Mouse (Mus musculus) ZHBTc4 (cell line): Measurements from ENCODE around the gene Dmwd.

Experiments
- DNase-seq: peaks from one replicate; pipeline ENCODE4 v3.0.0-alpha.2; 2011; ENCODE audit warnings: low read depth, low spot score

Gene Dmwd

GRCm38 (mm10) chr7:19094826-19095750 lies 19.1 kb downstream of the Dmwd start:
- DNase-seq = peak; percentile 61

DNA sequence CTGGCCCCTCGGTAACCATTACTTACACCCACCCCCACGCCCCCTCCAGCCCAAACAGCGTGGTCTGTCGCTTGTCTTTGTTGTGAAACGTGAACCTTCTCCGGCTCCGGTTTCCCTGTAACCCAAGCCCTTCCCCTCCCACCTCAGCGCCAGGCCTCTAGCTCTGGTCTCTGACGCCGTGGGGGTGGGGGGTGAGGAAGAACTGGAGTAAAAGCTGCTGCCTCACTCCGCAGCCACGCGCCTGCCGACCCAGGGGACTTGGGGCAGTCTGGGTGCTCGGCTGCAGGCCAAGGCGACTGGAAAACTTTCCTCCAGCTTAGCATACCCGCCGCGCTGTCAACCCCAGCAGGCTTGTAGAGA lies 19.7 kb downstream of the Dmwd start:
- peak; percentile 79 for DNase-seq

DNA sequence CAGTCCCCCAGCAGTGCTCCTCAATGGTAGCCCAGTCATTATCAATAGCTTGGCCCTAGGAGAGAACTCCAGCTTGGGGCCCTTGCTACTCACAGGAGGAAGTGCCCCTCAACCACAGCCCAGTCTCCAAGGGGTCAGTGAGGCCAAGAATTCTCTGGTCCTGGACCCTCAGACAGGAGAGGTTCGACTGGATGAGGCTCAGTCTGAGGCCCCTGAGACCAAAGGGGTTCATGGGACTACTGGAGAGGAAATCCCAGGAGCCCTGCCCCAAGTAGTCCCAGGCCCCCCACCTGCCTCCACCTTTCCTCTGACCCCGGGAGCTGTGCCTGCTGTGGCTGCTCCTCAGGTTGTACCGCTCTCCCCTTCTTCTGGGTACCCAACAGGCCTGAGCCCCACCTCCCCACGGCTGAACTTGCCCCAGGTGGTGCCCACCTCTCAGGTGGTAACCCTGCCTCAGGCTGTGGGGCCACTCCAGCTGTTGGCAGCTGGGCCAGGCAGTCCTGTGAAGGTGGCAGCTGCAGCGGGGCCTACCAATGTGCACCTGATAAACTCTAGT lies 20.5 kb downstream of the Dmwd start:
- no peak for DNase-seq

- no peak for DNase-seq
These were observed 21.2 kb downstream of the Dmwd start for GRCm38 (mm10) chr7:19097217-19097616.

DNA sequence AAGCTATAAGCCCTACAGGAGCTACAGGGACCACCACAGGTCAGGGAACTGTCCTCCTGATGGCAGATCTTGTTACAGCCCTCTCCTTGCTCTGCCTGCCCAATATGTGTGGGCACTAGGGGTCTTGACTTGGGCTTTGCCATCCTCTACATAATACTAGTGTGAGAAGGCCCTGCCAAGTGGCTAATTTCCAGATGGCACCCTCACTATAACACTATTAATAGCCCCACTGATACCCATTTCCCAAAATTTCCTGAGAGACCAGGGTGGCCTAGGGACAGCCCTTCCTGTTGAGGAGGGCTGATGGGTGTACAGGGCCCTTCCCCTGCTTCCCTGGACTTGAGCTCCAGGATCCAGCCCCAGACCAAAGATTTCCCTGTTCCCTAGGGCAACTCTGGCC lies 21.8 kb downstream of the Dmwd start:
- no peak for DNase-seq

DNA sequence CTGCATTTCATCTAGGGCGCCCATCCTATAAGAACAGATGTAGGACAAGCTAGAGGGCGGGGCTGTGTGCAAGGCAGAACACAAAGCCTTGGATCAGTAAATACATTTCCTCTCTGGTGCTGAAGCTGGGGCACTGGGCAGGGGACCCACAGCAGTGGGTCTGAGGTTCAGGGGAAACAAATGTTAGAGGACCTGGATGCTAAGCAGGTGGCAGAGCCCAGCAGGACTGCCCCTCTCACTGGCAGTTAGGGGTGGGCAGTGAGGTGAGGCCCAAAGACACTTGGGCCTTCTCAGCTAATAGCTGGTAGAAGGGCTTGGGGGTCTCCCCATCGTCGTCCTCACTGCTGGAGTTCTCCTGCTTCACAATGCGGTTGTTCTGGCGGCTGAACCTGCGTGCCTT lies 22.8 kb downstream of the Dmwd start:
- no peak for DNase-seq

DNA sequence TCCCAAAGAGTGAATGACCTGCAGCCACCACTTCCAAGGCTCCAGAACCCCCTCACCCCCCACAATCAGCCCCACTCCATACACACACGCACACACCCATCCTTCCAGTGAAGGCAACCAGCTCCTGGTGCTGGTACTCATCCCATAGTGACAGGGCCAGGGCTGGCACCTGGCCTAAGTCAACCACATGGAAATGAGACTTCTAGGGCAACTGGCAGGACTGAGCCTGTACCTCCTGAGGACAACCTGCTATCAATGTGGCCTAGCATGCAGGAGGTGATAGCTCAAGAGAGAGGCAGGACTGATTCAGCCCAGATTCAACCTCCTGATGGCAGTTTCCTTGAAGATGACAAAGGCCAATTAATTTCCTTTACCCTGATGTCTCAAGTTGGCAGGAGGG lies 24.3 kb downstream of the Dmwd start:
- DNase-seq = no peak

- DNase-seq = no peak
These were observed 27.7 kb downstream of the Dmwd start for GRCm38 (mm10) chr7:19103741-19104140.

GRCm38 (mm10) chr7:19104486-19104885 lies 28.5 kb downstream of the Dmwd start:
- DNase-seq = no peak

DNA sequence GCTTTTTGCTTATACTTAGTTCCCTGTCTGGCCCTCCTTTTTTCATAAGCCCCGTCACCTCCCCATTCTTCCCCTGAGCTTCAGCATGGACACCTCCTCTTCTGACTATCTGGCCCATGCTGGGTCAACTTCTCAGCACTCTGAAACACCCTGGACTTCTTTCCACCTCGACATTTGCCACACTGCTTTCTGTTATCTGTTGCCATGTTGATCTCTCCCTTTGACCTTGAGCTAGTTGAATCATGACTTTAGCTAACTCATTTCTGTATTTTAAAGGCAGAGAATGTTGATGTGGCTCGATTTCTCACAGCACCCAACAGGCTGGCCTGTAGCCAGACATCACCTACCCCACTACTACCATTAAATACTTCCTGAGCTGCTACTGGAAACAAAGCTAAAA lies 31.4 kb downstream of the Dmwd start:
- no peak for DNase-seq

DNA sequence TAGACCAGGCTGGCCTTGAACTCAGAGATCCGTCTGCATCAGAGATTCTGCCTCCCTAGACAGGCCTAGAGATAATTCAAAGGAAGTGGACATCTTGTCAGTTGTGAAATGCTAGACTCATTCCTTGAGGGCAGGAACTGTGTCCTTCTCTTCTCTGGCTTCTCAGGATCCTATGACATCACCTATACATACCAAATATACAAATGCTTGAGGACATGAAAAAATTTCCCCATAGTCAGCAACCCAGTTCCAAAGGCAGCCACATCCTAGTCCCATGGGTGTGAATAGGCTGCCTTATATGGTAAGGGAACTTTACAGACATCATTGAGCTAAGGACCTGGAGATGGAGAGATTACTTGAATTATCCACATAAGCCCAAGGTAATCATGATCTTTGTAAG lies 33.5 kb downstream of the Dmwd start:
- no peak for DNase-seq

- peak; percentile 97 for DNase-seq
These were observed 42.2 kb downstream of the Dmwd start, which contains the start of gene Gm4969 for GRCm38 (mm10) chr7:19118028-19118771. Gm4969 (minus strand) TSS chr7:19118368.

- no peak for DNase-seq
These were observed 43.1 kb downstream of the Dmwd start for GRCm38 (mm10) chr7:19119083-19119482.

- peak; percentile 98 for DNase-seq
These were observed 43.8 kb downstream of the Dmwd start, which contains the start of gene Fbxo46 for GRCm38 (mm10) chr7:19119631-19120429. Fbxo46 (plus strand) TSS chr7:19119859.

DNA sequence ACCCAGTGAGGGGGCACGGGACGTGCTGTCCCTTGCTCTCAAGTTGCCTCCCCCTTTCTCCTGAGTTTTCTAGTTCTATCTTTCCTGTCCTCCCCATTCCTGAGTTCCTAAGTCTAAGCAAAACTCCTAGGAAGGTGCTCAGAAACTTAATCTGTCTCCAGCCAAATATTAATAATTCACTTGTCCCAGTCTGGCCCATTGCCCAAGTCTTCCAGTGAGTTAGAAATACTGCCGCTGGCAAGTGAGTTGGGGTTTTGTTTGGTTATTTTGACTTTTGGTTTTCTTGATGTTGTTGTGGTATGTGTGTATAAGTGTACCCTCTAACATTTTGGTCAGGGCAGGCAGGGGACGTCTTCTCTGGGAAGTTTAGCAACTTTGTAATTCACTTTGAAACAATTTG lies 45.7 kb downstream of the Dmwd start:
- DNase-seq = no peak

DNA sequence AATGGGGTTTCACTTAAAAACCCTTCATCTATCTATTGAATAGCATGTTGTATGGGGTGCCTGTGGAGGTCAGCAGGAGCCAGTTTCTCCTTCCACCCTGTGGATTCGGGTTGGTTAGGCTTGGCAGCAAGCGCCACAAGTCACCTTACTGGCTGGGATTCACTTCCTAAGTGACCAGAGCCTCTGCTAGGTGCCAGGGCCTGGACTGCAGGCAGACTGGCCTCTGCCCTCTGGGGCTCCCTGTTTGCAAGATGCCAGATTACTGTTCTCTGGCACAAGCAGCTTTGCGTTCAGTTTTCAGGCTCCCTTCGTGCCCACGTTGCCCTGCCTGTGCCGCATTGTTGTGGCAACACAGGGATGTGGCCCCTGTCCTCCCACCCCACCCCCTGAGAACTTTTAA lies 48.7 kb downstream of the Dmwd start:
- no peak for DNase-seq

GRCm38 (mm10) chr7:19127744-19128143 lies 51.7 kb downstream of the Dmwd start:
- DNase-seq = no peak

GRCm38 (mm10) chr7:19129396-19129795 lies 53.4 kb downstream of the Dmwd start:
- no peak for DNase-seq

DNA sequence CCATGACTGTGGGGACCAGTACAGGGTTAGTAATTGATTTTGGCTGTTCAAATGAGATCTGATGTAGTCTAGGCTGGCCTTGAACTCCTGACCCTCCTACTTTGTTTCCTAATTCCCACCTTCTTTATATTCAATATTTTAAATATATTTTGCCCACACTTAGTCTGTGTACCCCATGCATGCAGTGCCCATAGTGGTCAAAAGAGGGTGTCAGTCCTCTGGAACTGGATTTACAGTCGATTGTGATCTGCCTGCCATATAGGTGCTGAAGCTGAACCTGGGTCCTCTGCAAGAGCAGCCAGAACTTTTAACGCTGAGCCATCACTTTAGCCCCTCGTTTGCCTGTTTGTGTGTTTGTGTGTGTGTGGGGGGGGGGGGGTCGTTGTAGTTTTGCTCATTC lies 54.6 kb downstream of the Dmwd start:
- no peak for DNase-seq

DNA sequence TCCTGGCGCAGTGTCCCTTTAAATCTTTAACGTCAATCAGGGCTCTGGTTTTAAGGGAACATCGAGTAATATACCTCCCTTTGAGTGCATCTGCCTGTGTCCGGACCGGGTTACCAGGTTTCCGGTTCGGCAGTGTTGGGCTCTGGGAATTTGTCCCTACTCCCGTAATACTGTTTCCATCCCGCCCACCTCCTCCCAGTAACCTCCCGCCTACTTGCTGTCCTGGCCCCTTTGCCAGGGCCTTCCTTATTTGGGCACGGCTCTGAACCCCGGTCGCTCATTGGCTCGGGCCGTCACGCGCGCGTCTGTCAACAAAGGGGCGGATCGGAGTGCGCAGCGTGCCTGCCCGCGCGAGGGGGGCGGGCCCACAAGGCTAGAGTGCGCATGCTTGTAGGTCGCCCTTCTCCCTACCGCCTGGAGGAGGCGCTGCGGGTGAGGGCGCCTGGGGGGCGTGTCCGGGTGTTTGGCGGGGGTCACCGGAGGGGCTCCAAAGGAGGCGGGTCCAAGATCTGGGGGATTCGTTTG lies 55.4 kb downstream of the Dmwd start:
- DNase-seq = peak; percentile 100
